In the genomic region with DNA sequence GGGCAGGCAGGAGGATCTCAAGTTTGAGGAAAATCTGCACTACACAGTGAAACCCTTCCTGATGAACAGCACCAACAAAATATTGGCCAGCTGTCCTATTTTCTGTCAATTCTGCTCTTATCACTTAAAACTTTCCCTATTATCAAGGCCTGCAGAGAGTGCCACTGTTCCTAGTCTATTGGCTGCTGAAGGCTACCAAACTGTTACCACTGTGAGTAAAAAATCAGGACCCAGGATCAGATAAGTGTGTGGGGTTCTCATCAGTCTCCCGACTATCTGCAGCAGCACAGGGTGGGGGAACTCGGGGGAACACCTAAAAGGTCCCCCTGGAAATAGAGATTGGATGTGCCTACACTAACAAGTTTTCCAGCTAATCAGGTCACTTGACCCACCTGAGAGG, we compare ENCODE assay signal across 11 mouse cellular contexts. TPM values are rescaled to one million over a fixed set of nuclear protein-coding genes. Genes with fewer than 3 reads are reported as not detected.
DNase-seq lines count a peak whose midpoint lies in the region; ATAC-seq and TF ChIP-seq lines count a peak whose summit lies in the region.
"Had no signal": no experiment of that assay in that cellular context is flagged by ENCODE, and none has a peak within 500 bp of the region (broad histone marks: within the 10 kb centered on the region; RNA-seq: fewer than 3 reads in every experiment).

No protein-coding gene starts in this region.

- H3K9ac ChIP-seq in kidney, embryonic 15.5 days: no peak overlapping the region
- H3K9ac ChIP-seq in liver, postnatal 0 days (replicated peaks): peak overlapping the region; percentile 18; the same call in 1 of the 2 replicates

- TF ChIP-seq POLR2A in embryonic fibroblast, embryonic 13.5 days (IDR thresholded peaks at IDR 0.05; ENCODE audit: low read depth, low read length): no peak

- TF ChIP-seq EP300 in liver, postnatal 0 days (IDR thresholded peaks at IDR 0.05; ENCODE audit: low read depth): no peak

- TF ChIP-seq CTCF in embryonic fibroblast, embryonic 13.5 days (IDR thresholded peaks at IDR 0.05; ENCODE audit: borderline replicate concordance, insufficient read depth, low read length): no peak
- no peak for TF ChIP-seq CTCF in liver, postnatal 0 days (IDR thresholded peaks at IDR 0.05; ENCODE audit: low read depth)

- H3K27ac ChIP-seq in kidney, embryonic 15.5 days: no peak overlapping the region
- 0 out of 2 replicates have a peak overlapping the region, but pooled peaks have one; percentile 20 for H3K27ac ChIP-seq in brown adipose tissue, adult 24 weeks (replicated peaks; ENCODE audit: low read depth, low read length)
- H3K27ac ChIP-seq in embryonic fibroblast, embryonic 13.5 days (ENCODE audit: insufficient read depth, low read length): no peak overlapping the region
- peak overlapping the region; percentile 46; the same call in 1 of the 2 replicates for H3K27ac ChIP-seq in liver, postnatal 0 days (ENCODE audit: low read depth)

- no peaks in the 10 kb centered on the region for H3K9me3 ChIP-seq in kidney, embryonic 15.5 days (replicated peaks)
- H3K9me3 ChIP-seq in liver, postnatal 0 days (ENCODE audit: low read length): no peaks in the 10 kb centered on the region

- H3K36me3 ChIP-seq in kidney, embryonic 15.5 days: peaks cover 15% of the 10 kb centered on the region
- H3K36me3 ChIP-seq in liver, postnatal 0 days (replicated peaks; ENCODE audit: insufficient read depth, low read length): peaks cover 3% of the 10 kb centered on the region; the same call in 1 of the 2 replicates

- no peak for ATAC-seq in kidney, embryonic 15.5 days (replicated peaks; ENCODE audit: low FRiP score)
- no peak for ATAC-seq in liver, postnatal 0 days
- no peak for ATAC-seq in monocyte, adult 5-6 weeks (replicated peaks; ENCODE audit: insufficient number of reproducible peaks, low FRiP score, low TSS enrichment, poor library complexity, severe bottlenecking)
- ATAC-seq in CD4-positive, CD25-positive, alpha-beta regulatory T cell, adult 4 months: no peak
- ATAC-seq: Patski had no signal

- WGBS in kidney, embryonic 15.5 days: 66% methylated on average over 2 of the region's 2 CpGs
- WGBS in liver, postnatal 0 days (ENCODE audit: insufficient replicate concordance): 22% methylated on average over 2 of the region's 2 CpGs

- H3K27me3 ChIP-seq in kidney, embryonic 15.5 days: no peaks in the 10 kb centered on the region
- no peaks in the 10 kb centered on the region for H3K27me3 ChIP-seq in liver, postnatal 0 days (ENCODE audit: insufficient read depth, low read length)
- H3K27me3 ChIP-seq: Patski had no signal

- H3K4me1 ChIP-seq in kidney, embryonic 15.5 days: peaks cover 58% of the 10 kb centered on the region
- H3K4me1 ChIP-seq in brown adipose tissue, adult 24 weeks (ENCODE audit: control insufficient read depth, insufficient read depth, insufficient read length, low read length): peaks cover 30% of the 10 kb centered on the region
- H3K4me1 ChIP-seq in embryonic fibroblast, embryonic 13.5 days (ENCODE audit: control insufficient read depth, insufficient read depth, low read length): peaks cover 14% of the 10 kb centered on the region
- H3K4me1 ChIP-seq in liver, postnatal 0 days (ENCODE audit: insufficient read depth): peaks cover 71% of the 10 kb centered on the region

- DNase-seq in kidney, postnatal 10 days: no peak
- DNase-seq in liver, postnatal 0 days: no peak
- DNase-seq: midbrain, embryonic 14.5 days; right cerebral cortex, postnatal 25 days had no signal

- H3K4me3 ChIP-seq in kidney, embryonic 15.5 days (replicated peaks): peak overlapping the region; percentile 5; the same call in 1 of the 2 replicates
- no peak overlapping the region for H3K4me3 ChIP-seq in brown adipose tissue, adult 24 weeks (ENCODE audit: insufficient read depth, low read depth, low read length)
- H3K4me3 ChIP-seq in embryonic fibroblast, embryonic 13.5 days (ENCODE audit: insufficient read depth, low read length): peak overlapping the region; percentile 7; the same call in 1 of the 2 replicates
- peak overlapping the region; percentile 100 for H3K4me3 ChIP-seq in liver, postnatal 0 days (ENCODE audit: low read depth, low read length)

- peak overlapping the region; percentile 72 for H3K4me2 ChIP-seq in kidney, embryonic 15.5 days
- H3K4me2 ChIP-seq in liver, postnatal 0 days (ENCODE audit: low read depth, low read length): peak overlapping the region; percentile 87

RNA-seq across cellular contexts. Expression of gene Arf1, which starts 2.9 kb away (rescaled TPM):
- 700 and 709 TPM in 2 replicates for polyA plus RNA-seq in kidney, embryonic 15.5 days (2015; fragmentation: Nextera tagmentation; extraction: Ambion mirVana)
- polyA plus RNA-seq in brown adipose tissue, adult 24 weeks (2012; ENCODE audit: insufficient read depth, insufficient read length, missing spikeins): 211 and 220 TPM in 2 replicates
- polyA plus RNA-seq in embryonic fibroblast, embryonic 13.5 days (2011; ENCODE audit: insufficient read length, low read depth, missing spikeins): 412 and 414 TPM in 2 replicates
- polyA plus RNA-seq in liver, postnatal 0 days (2015; fragmentation: Nextera tagmentation; extraction: Ambion mirVana): 244 and 254 TPM in 2 replicates
- total RNA-seq in monocyte, adult 5-6 weeks (2017): 337 to 405 TPM (median 396 TPM) in 3 replicates
- polyA plus RNA-seq in CD4-positive, CD25-positive, alpha-beta regulatory T cell, adult 4 months (2017; shearing (Covaris generic)): 100 to 1,000 TPM; 324 to 440 TPM

RNA-seq across cellular contexts. Expression of gene 2310033P09Rik, which starts 17.0 kb away (rescaled TPM):
- 32.5 and 36.4 TPM in 2 replicates for polyA plus RNA-seq in kidney, embryonic 15.5 days (2015; fragmentation: Nextera tagmentation; extraction: Ambion mirVana)
- polyA plus RNA-seq in brown adipose tissue, adult 24 weeks (2012; ENCODE audit: insufficient read depth, insufficient read length, missing spikeins): 5.6 and 11.0 TPM in 2 replicates
- polyA plus RNA-seq in embryonic fibroblast, embryonic 13.5 days (2011; ENCODE audit: insufficient read length, low read depth, missing spikeins): 7.2 and 7.7 TPM in 2 replicates
- polyA plus RNA-seq in liver, postnatal 0 days (2015; fragmentation: Nextera tagmentation; extraction: Ambion mirVana): 14.8 and 16.2 TPM in 2 replicates
- total RNA-seq in monocyte, adult 5-6 weeks (2017): 8.9 to 16.8 TPM (median 16.4 TPM) in 3 replicates
- 10 to 100 TPM; 18.8 to 26.1 TPM for polyA plus RNA-seq in CD4-positive, CD25-positive, alpha-beta regulatory T cell, adult 4 months (2017; shearing (Covaris generic))

RNA-seq across cellular contexts. Expression of gene Mrpl55, which starts 22.9 kb away (rescaled TPM):
- polyA plus RNA-seq in kidney, embryonic 15.5 days (2015; fragmentation: Nextera tagmentation; extraction: Ambion mirVana): 99.6 and 102 TPM in 2 replicates
- 118 and 139 TPM in 2 replicates for polyA plus RNA-seq in brown adipose tissue, adult 24 weeks (2012; ENCODE audit: insufficient read depth, insufficient read length, missing spikeins)
- 28.3 and 32.5 TPM in 2 replicates for polyA plus RNA-seq in embryonic fibroblast, embryonic 13.5 days (2011; ENCODE audit: insufficient read length, low read depth, missing spikeins)
- 64.2 and 65.2 TPM in 2 replicates for polyA plus RNA-seq in liver, postnatal 0 days (2015; fragmentation: Nextera tagmentation; extraction: Ambion mirVana)
- 21.2 to 48.1 TPM (median 23.8 TPM) in 3 replicates for total RNA-seq in monocyte, adult 5-6 weeks (2017)
- polyA plus RNA-seq in CD4-positive, CD25-positive, alpha-beta regulatory T cell, adult 4 months (2017; shearing (Covaris generic)): 10 to 100 TPM; 57.0 to 62.4 TPM

RNA-seq across cellular contexts. Expression of gene Guk1, which starts 33.2 kb away (rescaled TPM):
- 117 and 120 TPM in 2 replicates for polyA plus RNA-seq in kidney, embryonic 15.5 days (2015; fragmentation: Nextera tagmentation; extraction: Ambion mirVana)
- polyA plus RNA-seq in brown adipose tissue, adult 24 weeks (2012; ENCODE audit: insufficient read depth, insufficient read length, missing spikeins): 89.3 and 122 TPM in 2 replicates
- polyA plus RNA-seq in embryonic fibroblast, embryonic 13.5 days (2011; ENCODE audit: insufficient read length, low read depth, missing spikeins): 43.1 and 46.4 TPM in 2 replicates
- polyA plus RNA-seq in liver, postnatal 0 days (2015; fragmentation: Nextera tagmentation; extraction: Ambion mirVana): 59.5 and 64.4 TPM in 2 replicates
- total RNA-seq in monocyte, adult 5-6 weeks (2017): 23.1 to 45.9 TPM (median 32.7 TPM) in 3 replicates
- polyA plus RNA-seq in CD4-positive, CD25-positive, alpha-beta regulatory T cell, adult 4 months (2017; shearing (Covaris generic)): 10 to 100 TPM; 63.6 to 67.4 TPM

RNA-seq across cellular contexts. Expression of gene Gjc2, which starts 42.2 kb away (rescaled TPM):
- polyA plus RNA-seq in kidney, embryonic 15.5 days (2015; fragmentation: Nextera tagmentation; extraction: Ambion mirVana): 0.22 and 0.27 TPM in 2 replicates
- not detected in 2 replicates for polyA plus RNA-seq in brown adipose tissue, adult 24 weeks (2012; ENCODE audit: insufficient read depth, insufficient read length, missing spikeins)
- polyA plus RNA-seq in embryonic fibroblast, embryonic 13.5 days (2011; ENCODE audit: insufficient read length, low read depth, missing spikeins): 0.25 and 0.30 TPM in 2 replicates
- 0.29 and 0.37 TPM in 2 replicates for polyA plus RNA-seq in liver, postnatal 0 days (2015; fragmentation: Nextera tagmentation; extraction: Ambion mirVana)
- not detected in 3 replicates for total RNA-seq in monocyte, adult 5-6 weeks (2017)
- polyA plus RNA-seq in CD4-positive, CD25-positive, alpha-beta regulatory T cell, adult 4 months (2017; shearing (Covaris generic)): not detected
- total RNA-seq: granulocyte monocyte progenitor cell, adult 5-6 weeks had no signal

Comparison
In these comparisons a context has a peak if more than half of its experiments do, and no peak if none do; other contexts are left out.
1. H3K27ac ChIP-seq: peak in brown adipose tissue, adult 24 weeks (single experiment) and liver, postnatal 0 days (single experiment); none in kidney, embryonic 15.5 days (single experiment) and embryonic fibroblast, embryonic 13.5 days (single experiment).